Mouse (Mus musculus) intestine, embryonic 15.5 days (tissue): ENCODE measurements around the gene Catsperg1. TPM values are rescaled to one million over a fixed set of nuclear protein-coding genes. Genes with fewer than 3 reads are reported as not detected.
"Not testable (repeated sequence)": the region's sequence is repeated elsewhere in the genome, so short reads cannot be mapped to it uniquely, and the experiment has no call there.

Experiments
- ATAC-seq: fragments of 200-750 bp; cut with Nextera tagmentation; 2 replicates; pipeline ENCODE4 v1.8.0; 2017; ENCODE audit warnings: moderate TSS enrichment, moderate library complexity
- H3K27ac ChIP-seq: fragments of 300-500 bp; sonication (generic); 2 replicates; pipeline ENCODE4 v1.5.1; 2015; ENCODE audit warnings: mild to moderate bottlenecking, inconsistent platforms
- H3K27me3 ChIP-seq: fragments of 300-500 bp; sonication (generic); replicated peaks from 2 replicates; pipeline ENCODE4 v1.6.1; 2015; ENCODE audit warnings: inconsistent platforms
- H3K36me3 ChIP-seq: fragments of 300-500 bp; sonication (generic); 2 replicates; pipeline ENCODE4 v1.6.1; 2015; ENCODE audit warnings: inconsistent platforms
- H3K4me1 ChIP-seq: fragments of 300-500 bp; sonication (generic); replicated peaks from 2 replicates; pipeline ENCODE4 v1.6.1; 2015; ENCODE audit warnings: inconsistent platforms
- H3K4me2 ChIP-seq: fragments of 300-500 bp; sonication (generic); replicated peaks from 2 replicates; pipeline ENCODE4 v1.6.1; 2015; ENCODE audit warnings: mild to moderate bottlenecking, inconsistent platforms
- H3K4me3 ChIP-seq: fragments of 300-500 bp; sonication (generic); replicated peaks from 2 replicates; pipeline ENCODE4 v1.5.1; 2015; ENCODE audit warnings: inconsistent platforms
- H3K9ac ChIP-seq: fragments of 300-500 bp; sonication (generic); 2 replicates; pipeline ENCODE4 v1.6.1; 2015; ENCODE audit warnings: inconsistent platforms
- H3K9me3 ChIP-seq: fragments of 300-500 bp; sonication (generic); 2 replicates; pipeline ENCODE4 v1.6.1; 2016; ENCODE audit warnings: inconsistent platforms
- WGBS: fragments of 180-500 bp; shearing (Covaris S2); methylation state at CpG from one replicate; pipeline ENCODE4 v1.1.7; 2015; 5-methylcytosine and 5-hydroxymethylcytosine counted together
- polyA plus RNA-seq: library from polyadenylated mRNA; unstranded; fragments of >200 nt; fragmentation: Nextera tagmentation; extraction: Ambion mirVana; gene quantifications from 2 replicates; pipeline ENCODE4 v1.2.1, GENCODE M21; 2015

The Catsperg1 gene
- polyA plus RNA-seq, 1 experiment from 2014 or later = 0.99 TPM

- no peak overlapping the region for H3K9ac ChIP-seq
- peak overlapping the region; percentile 44; the same call in 1 of the 2 replicates for H3K27ac ChIP-seq
- peak overlapping the region; percentile 56 for H3K4me2 ChIP-seq
These were observed 32.2 kb upstream of the Catsperg1 start for GRCm38 (mm10) chr7:29246015-29246414.

DNA sequence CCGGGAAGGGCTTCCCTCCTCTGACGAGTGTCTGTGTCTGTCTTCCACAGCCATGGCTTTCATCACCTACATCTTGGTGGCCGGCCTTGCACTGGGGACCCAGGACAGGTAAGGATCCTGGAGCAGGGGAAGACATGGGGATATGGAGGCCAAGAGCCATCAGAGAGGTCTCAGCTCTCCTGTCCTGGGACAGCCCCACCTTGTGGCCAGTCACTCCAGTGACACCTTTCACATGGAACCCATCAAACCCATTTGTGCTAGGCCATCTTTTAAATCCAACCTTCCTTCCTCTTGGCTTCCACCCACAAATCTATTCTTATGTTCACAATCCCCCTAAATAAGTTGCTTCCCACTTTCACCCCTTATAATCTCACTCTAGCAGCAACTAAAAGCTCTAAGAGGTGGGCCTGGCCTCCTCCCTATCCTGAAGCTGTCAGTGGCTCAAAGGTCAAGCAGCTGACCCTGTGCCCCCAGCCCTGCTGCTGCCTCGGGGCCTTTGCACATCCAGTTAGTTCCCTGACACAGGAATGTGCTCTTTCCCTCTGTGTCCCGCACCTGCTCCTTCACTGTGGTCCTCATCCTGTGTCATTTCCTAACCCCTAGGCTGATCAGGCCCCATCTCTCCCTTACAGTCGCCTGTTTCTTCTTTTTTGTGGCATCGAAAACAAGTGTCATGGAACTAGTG, 31.0 kb upstream of the Catsperg1 start:
- Histone ChIP-seq H3K27me3 (no peaks in the 10 kb centered on the region), H3K36me3 (peaks cover 8% of the 10 kb centered on the region; the same call in 1 of the 2 replicates), H3K9me3 (no peaks in the 10 kb centered on the region), H3K4me2 (no peak overlapping the region), H3K27ac (no peak overlapping the region), H3K4me3 (no peak overlapping the region), H3K9ac (no peak overlapping the region), H3K4me1 (peaks cover 18% of the 10 kb centered on the region)
- WGBS = 84% methylated on average over 7 of the region's 7 CpGs
- no peak for ATAC-seq

More at GRCm38 (mm10) chr7:29246015-29246414, 32.2 kb upstream of the Catsperg1 start:
- H3K9me3 ChIP-seq = no peaks in the 10 kb centered on the region
- WGBS = 67% methylated on average over 5 of the region's 5 CpGs
- H3K4me1 ChIP-seq = peaks cover 18% of the 10 kb centered on the region
- no peaks in the 10 kb centered on the region for H3K27me3 ChIP-seq
- H3K4me3 ChIP-seq = no peak overlapping the region
- ATAC-seq = no peak
- H3K36me3 ChIP-seq = peaks cover 8% of the 10 kb centered on the region; the same call in 1 of the 2 replicates

GRCm38 (mm10) chr7:29238019-29238967, 24.5 kb upstream of the Catsperg1 start, which contains the start of gene Yif1b:
Yif1b (plus strand) TSS chr7:29238329.
- ATAC-seq = peak; percentile 97
- Histone ChIP-seq H3K36me3 (no peaks in the 10 kb centered on the region), H3K9ac (peak within 1 kb of the TSS; percentile 59), H3K9me3 (no peaks in the 10 kb centered on the region), H3K27ac (peak within 1 kb of the TSS; percentile 74), H3K4me2 (peak within 1 kb of the TSS; percentile 74), H3K4me3 (peak within 1 kb of the TSS; percentile 61), H3K4me1 (peaks cover 7% of the 10 kb centered on the region), H3K27me3 (no peaks in the 10 kb centered on the region)
- WGBS = under 1% methylated on average over 60 of the region's 60 CpGs

- Histone ChIP-seq H3K27ac (peak overlapping the region; percentile 74), H3K4me2 (peak overlapping the region; percentile 51), H3K4me3 (peak overlapping the region; percentile 22), H3K9ac (peak overlapping the region; percentile 11; the same call in 1 of the 2 replicates)
- H3K27me3 ChIP-seq, H3K4me1 ChIP-seq, H3K36me3 ChIP-seq, H3K9me3 ChIP-seq: not testable (repeated sequence)
- 26% methylated on average over 6 of the region's 6 CpGs for WGBS
- ATAC-seq = peak; percentile 14; the same call in 1 of the 2 replicates
These were observed 23.8 kb upstream of the Catsperg1 start for GRCm38 (mm10) chr7:29237596-29237995.

GRCm38 (mm10) chr7:29236593-29236992, 22.8 kb upstream of the Catsperg1 start:
- Histone ChIP-seq H3K4me2 (no peak overlapping the region), H3K9me3 (no peaks in the 10 kb centered on the region), H3K4me1 (peaks cover 10% of the 10 kb centered on the region), H3K4me3 (no peak overlapping the region), H3K9ac (no peak overlapping the region), H3K27ac (no peak overlapping the region), H3K27me3 (no peaks in the 10 kb centered on the region; the same call in 1 of the 2 replicates), H3K36me3 (no peaks in the 10 kb centered on the region)
- WGBS = 79% methylated on average over 4 of the region's 4 CpGs
- ATAC-seq = no peak

GRCm38 (mm10) chr7:29234661-29235060, 20.8 kb upstream of the Catsperg1 start:
- no peak for ATAC-seq
- Histone ChIP-seq H3K27me3 (peaks cover under 1% of the 10 kb centered on the region), H3K9ac (no peak overlapping the region), H3K9me3 (no peaks in the 10 kb centered on the region), H3K4me3 (no peak overlapping the region), H3K4me2 (no peak overlapping the region), H3K27ac (no peak overlapping the region), H3K4me1 (peaks cover 10% of the 10 kb centered on the region), H3K36me3 (no peaks in the 10 kb centered on the region)
- 84% methylated on average over 5 of the region's 5 CpGs for WGBS

DNA sequence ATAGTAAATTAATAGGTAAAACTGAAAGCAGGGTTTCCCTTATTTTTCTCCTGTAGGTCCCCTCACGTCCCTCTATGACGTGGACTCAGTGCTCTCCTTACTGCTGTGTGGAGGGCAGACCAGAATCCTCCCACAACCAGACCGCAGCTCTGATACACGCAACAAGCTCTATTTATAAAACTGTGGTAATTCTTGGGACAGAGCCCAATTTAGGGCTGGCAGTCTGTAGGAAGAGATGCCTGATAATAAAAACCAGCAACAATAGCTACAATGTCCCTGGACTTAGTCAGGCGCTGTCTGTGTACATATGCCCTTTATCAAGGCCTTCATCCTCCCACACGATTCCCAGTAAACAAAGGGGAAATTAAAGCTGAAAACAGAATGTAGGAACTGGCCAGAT, 19.9 kb upstream of the Catsperg1 start:
- H3K36me3 ChIP-seq = no peaks in the 10 kb centered on the region
- H3K4me3 ChIP-seq = no peak overlapping the region
- 0 out of 2 replicates have a peak, but pooled peaks cover 3% of the 10 kb centered on the region for H3K4me1 ChIP-seq
- H3K27me3 ChIP-seq = peaks cover 4% of the 10 kb centered on the region
- H3K4me2 ChIP-seq = no peak overlapping the region
- H3K9me3 ChIP-seq = no peaks in the 10 kb centered on the region
- H3K9ac ChIP-seq = no peak overlapping the region
- H3K27ac ChIP-seq = no peak overlapping the region
- 48% methylated on average over 6 of the region's 6 CpGs for whole genome bisulfite sequencing
- ATAC-seq = no peak

- H3K9ac ChIP-seq = peak within 1 kb of the TSS; percentile 77
- no peaks in the 10 kb centered on the region for H3K36me3 ChIP-seq
- no peaks in the 10 kb centered on the region for H3K9me3 ChIP-seq
- 0 out of 2 replicates have a peak, but pooled peaks cover 3% of the 10 kb centered on the region for H3K4me1 ChIP-seq
- peak within 1 kb of the TSS; percentile 98 for H3K4me2 ChIP-seq
- H3K27ac ChIP-seq = no peak within 1 kb of the TSS
- peaks cover 4% of the 10 kb centered on the region for H3K27me3 ChIP-seq
- H3K4me3 ChIP-seq = peak within 1 kb of the TSS; percentile 63
- ATAC-seq = peak; percentile 69
- 1% methylated on average over 62 of the region's 62 CpGs for WGBS
These were observed 18.6 kb upstream of the Catsperg1 start, which contains the start of gene Kcnk6 for GRCm38 (mm10) chr7:29232247-29233013. Kcnk6 (minus strand) TSS chr7:29232515.

DNA sequence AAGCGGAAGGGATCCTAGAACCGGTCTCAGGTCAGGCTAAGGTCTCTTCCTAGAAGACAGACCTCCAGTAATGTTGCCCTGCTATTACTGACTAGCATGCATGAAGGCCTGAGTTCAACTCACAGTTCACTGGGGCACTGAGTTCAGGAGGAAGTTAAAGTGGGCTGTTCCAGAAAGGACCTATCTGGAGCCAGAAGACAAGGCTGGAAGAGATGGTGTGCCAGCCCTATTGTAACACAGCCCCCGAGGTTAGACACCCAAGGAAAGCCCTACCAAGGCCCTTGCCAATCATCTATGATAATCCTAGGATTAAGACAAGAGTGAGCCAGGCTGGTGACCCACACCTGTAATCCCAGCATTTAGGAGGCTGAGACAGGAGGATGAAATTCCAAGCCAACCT, 17.7 kb upstream of the Catsperg1 start:
- Histone ChIP-seq H3K9ac (0 out of 2 replicates have a peak overlapping the region, but pooled peaks have one; percentile 77), H3K27me3 (peaks cover 4% of the 10 kb centered on the region), H3K36me3 (no peaks in the 10 kb centered on the region), H3K9me3 (no peaks in the 10 kb centered on the region), H3K27ac (no peak overlapping the region), H3K4me2 (peak overlapping the region; percentile 98), H3K4me1 (0 out of 2 replicates have a peak, but pooled peaks cover 3% of the 10 kb centered on the region), H3K4me3 (peak overlapping the region; percentile 63)
- ATAC-seq = no peak
- 61% methylated on average over 3 of the region's 3 CpGs for whole genome bisulfite sequencing

- WGBS = 56% methylated on average over 3 of the region's 3 CpGs
- H3K9ac ChIP-seq = no peak overlapping the region
- no peak overlapping the region for H3K4me2 ChIP-seq
- no peak for ATAC-seq
- H3K4me3 ChIP-seq = no peak overlapping the region
- H3K36me3 ChIP-seq = no peaks in the 10 kb centered on the region
- H3K27me3 ChIP-seq = peaks cover 4% of the 10 kb centered on the region
- H3K9me3 ChIP-seq = no peaks in the 10 kb centered on the region
- 0 out of 2 replicates have a peak, but pooled peaks cover 4% of the 10 kb centered on the region for H3K4me1 ChIP-seq
- H3K27ac ChIP-seq = no peak overlapping the region
These were observed 16.7 kb upstream of the Catsperg1 start for GRCm38 (mm10) chr7:29230560-29230959.

- no peak for ATAC-seq
- Histone ChIP-seq H3K36me3 (no peaks in the 10 kb centered on the region), H3K9me3 (no peaks in the 10 kb centered on the region), H3K27ac (no peak overlapping the region), H3K4me1 (0 out of 2 replicates have a peak, but pooled peaks cover 5% of the 10 kb centered on the region), H3K9ac (no peak overlapping the region), H3K27me3 (peaks cover 4% of the 10 kb centered on the region), H3K4me3 (no peak overlapping the region), H3K4me2 (no peak overlapping the region)
- WGBS = 72% methylated on average over 4 of the region's 4 CpGs
These were observed 14.4 kb upstream of the Catsperg1 start for GRCm38 (mm10) chr7:29228202-29228601.
